Mouse (Mus musculus) G1E (cell line): Measurements from ENCODE around the gene Cyp2u1.

Experiments used
- CTCF ChIP-seq: IDR thresholded peaks from 2 replicates; pipeline ENCODE4 v1.5.1; 2012; ENCODE audit warnings: low read depth, low read length, inconsistent platforms, mixed read lengths
- GATA1 ChIP-seq: IDR thresholded peaks from 2 replicates; pipeline ENCODE4 v1.6.1; 2012; ENCODE audit warnings: borderline replicate concordance, low read length, inconsistent platforms, mixed read lengths
- GATA2 ChIP-seq: IDR thresholded peaks from 2 replicates; pipeline ENCODE4 v1.6.1; 2012; ENCODE audit warnings: low read depth, low read length, inconsistent platforms, borderline replicate concordance
- POLR2AphosphoS5 ChIP-seq: IDR thresholded peaks from 2 replicates; pipeline ENCODE4 v1.6.1; 2012; ENCODE audit warnings: low read depth, low read length, inconsistent platforms; ENCODE audit not compliant: insufficient replicate concordance
- TAL1 ChIP-seq: conservative IDR thresholded peaks from 2 replicates; pipeline ENCODE4 v1.6.1; 2012; ENCODE audit warnings: low read depth, low read length, inconsistent platforms, mixed read lengths

DNA sequence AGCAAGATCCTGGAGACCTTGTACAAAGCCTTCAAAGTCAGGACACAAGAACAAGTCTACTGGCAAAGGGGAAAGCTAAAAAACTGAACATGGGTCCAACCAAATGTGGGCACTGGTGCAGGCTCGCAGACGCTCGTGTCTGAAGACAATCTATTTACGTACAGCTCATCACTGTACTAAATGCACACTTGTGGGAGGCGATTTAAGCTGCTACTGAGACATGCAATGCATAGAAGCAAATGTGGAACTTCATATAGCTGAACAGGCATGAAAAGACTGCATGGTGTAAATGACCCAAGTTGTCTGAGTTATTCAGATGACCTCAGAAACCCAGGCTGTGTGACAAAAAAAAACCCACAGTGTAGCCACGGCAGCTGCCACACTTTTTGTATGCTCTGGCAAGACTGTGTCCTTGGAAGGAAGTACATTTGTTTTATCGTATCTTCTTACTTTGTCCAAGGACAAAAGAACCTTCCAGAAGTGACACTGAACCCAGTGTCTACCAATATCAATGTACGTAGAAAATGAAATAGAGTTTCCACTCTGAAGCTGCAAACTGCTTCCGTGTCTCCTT, 43.5 kb downstream of the Cyp2u1 start:
- TF ChIP-seq CTCF (no peak), TAL1 (no peak), GATA1 (no peak), GATA2 (no peak), POLR2AphosphoS5 (no peak)
